Mouse (Mus musculus) embryonic facial prominence, embryonic 11.5 days (tissue): ENCODE measurements around the gene Capn15. TPM values are rescaled to one million over a fixed set of nuclear protein-coding genes. Genes with fewer than 3 reads are reported as not detected.
A peak's percentile ranks its signal among the peaks of the same experiment; 100 is the strongest.

Experiments
- ATAC-seq: fragments of 200-750 bp; cut with Nextera tagmentation; replicated peaks from 2 replicates; pipeline ENCODE4 v1.8.0; 2017; ENCODE audit warnings: low read depth; ENCODE audit not compliant: insufficient number of reproducible peaks, low FRiP score, low TSS enrichment
- DNase-seq: peaks from one replicate; pipeline ENCODE4 v3.0.0-alpha.2; 2015; ENCODE audit warnings: low spot score
- H3K27ac ChIP-seq: fragments of 300-500 bp; sonication (generic); replicated peaks from 2 replicates; pipeline ENCODE4 v1.5.1; 2014; ENCODE audit warnings: mild to moderate bottlenecking, low read depth, low read length, control low read depth
- H3K27me3 ChIP-seq: fragments of 300-500 bp; sonication (generic); 2 replicates; pipeline ENCODE4 v1.6.1; 2014; ENCODE audit warnings: mild to moderate bottlenecking, low read length, moderate library complexity, mixed read lengths; ENCODE audit not compliant: control insufficient read depth, insufficient read depth
- H3K36me3 ChIP-seq: fragments of 300-500 bp; sonication (generic); replicated peaks from 2 replicates; pipeline ENCODE4 v1.6.1; 2014; ENCODE audit warnings: low read depth, mild to moderate bottlenecking, low read length, moderate library complexity, mixed read lengths; ENCODE audit not compliant: control insufficient read depth, insufficient read depth
- H3K4me1 ChIP-seq: fragments of 300-500 bp; sonication (generic); 2 replicates; pipeline ENCODE4 v1.6.1; 2014; ENCODE audit warnings: low read length, mixed read lengths; ENCODE audit not compliant: control insufficient read depth, insufficient read depth
- H3K4me2 ChIP-seq: fragments of 300-500 bp; sonication (generic); 2 replicates; pipeline ENCODE4 v1.6.1; 2014; ENCODE audit warnings: low read depth, mild to moderate bottlenecking, control low read depth, low read length, moderate library complexity
- H3K4me3 ChIP-seq: fragments of 300-500 bp; sonication (generic); 2 replicates; pipeline ENCODE4 v1.5.1; 2014; ENCODE audit warnings: low read depth, low read length, control low read depth
- H3K9ac ChIP-seq: fragments of 300-500 bp; sonication (generic); replicated peaks from 2 replicates; pipeline ENCODE4 v1.6.1; 2014; ENCODE audit warnings: mild to moderate bottlenecking, control low read depth, low read length
- H3K9me3 ChIP-seq: fragments of 300-500 bp; sonication (generic); replicated peaks from 2 replicates; pipeline ENCODE4 v1.6.1; 2016; ENCODE audit warnings: mild to moderate bottlenecking, low read length, inconsistent platforms, mixed read lengths; ENCODE audit not compliant: control insufficient read depth
- WGBS: fragments of 180-500 bp; shearing (Covaris S2); extraction: QIAGEN DNeasy Blood & Tissue Kit; methylation state at CpG from one replicate; pipeline ENCODE4 v1.1.7; 2014; 5-methylcytosine and 5-hydroxymethylcytosine counted together
- polyA plus RNA-seq: library from polyadenylated mRNA; unstranded; fragments of >200 nt; fragmentation: Nextera tagmentation; extraction: Ambion mirVana; gene quantifications from 2 replicates; pipeline ENCODE4 v1.2.1, GENCODE M21; 2014

The Capn15 gene
- polyA plus RNA-seq, 1 experiment from 2014 or later = 20.2 TPM

DNA sequence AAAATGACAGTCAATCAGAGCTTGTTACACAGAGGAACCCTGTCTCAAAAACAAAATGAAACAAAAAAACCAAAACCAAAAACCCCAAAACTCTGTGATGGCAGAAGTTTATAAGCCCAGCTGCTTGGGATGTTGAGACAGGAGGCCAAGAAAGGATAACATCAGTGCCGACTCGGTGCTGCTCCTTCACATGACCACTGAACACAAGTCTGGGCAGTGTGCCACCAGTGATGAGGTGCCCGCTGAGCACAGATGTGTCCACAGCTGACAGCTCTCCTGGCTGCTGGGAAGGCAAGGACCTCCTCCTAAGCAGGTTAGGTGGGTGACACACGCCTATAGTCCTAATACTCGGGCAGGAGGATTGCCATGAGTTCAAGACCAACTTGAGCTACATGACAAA is 63.5 kb downstream of the Capn15 start:
- H3K27ac ChIP-seq = no peak overlapping the region
- H3K4me3 ChIP-seq = no peak overlapping the region
- H3K36me3 ChIP-seq = no peaks in the 10 kb centered on the region; the same call in 1 of the 2 replicates
- H3K9ac ChIP-seq = no peak overlapping the region
- no peaks in the 10 kb centered on the region for H3K9me3 ChIP-seq
- no peak for DNase-seq
- 89% methylated on average over 5 of the region's 5 CpGs for WGBS
- ATAC-seq = no peak
- no peaks in the 10 kb centered on the region for H3K27me3 ChIP-seq
- no peak overlapping the region for H3K4me2 ChIP-seq
- peaks cover 4% of the 10 kb centered on the region for H3K4me1 ChIP-seq

DNA sequence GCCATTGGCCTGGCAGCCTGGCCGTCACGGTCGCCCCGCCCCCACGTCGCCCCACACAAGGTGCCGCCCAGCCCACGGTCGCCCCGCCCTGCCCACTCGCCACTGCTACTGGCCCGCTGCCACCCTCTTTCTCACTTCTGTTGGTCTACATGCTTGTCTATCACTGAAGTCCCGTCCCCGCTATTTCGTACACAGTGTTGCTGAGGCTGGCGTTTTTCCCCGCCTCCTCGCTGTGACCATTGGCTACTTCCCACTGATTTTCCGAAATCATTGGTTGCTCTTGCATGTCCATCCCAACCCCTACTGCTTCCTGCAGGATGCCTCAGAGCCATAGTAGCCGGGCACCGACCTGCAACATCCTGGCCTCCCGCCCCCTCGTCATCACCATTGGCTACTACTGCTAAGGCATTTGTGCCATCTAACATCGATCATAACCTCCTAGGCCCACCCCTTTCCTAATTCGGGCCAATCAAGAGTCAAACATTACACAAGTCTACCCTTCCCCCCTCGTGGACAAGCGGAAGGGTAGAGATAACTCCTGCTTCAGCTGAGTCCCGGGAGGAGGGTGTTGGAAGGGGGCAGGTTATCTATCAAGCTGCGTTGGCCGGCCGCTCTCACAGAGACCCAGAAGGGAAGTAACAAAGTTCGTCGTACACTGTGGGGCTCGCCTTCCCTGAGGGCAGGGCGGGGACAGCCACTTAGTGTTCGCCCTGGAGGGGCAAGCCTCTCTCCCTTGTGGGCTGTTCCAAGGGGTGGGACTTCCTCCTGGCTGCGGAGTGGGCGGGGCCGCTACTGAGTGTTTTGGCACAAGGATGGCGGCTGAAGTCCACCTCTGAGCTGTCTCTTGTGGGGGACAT is 65.6 kb downstream of the Capn15 start:
- ATAC-seq = peak; percentile 99
- under 1% methylated on average over 40 of the region's 40 CpGs for WGBS
- no peaks in the 10 kb centered on the region for H3K27me3 ChIP-seq
- H3K4me1 ChIP-seq = peaks cover 4% of the 10 kb centered on the region
- H3K4me3 ChIP-seq = peak overlapping the region; percentile 99
- H3K4me2 ChIP-seq = peak overlapping the region; percentile 43
- H3K36me3 ChIP-seq = no peaks in the 10 kb centered on the region; the same call in 1 of the 2 replicates
- no peaks in the 10 kb centered on the region for H3K9me3 ChIP-seq
- H3K9ac ChIP-seq = peak overlapping the region; percentile 81
- peak; percentile 99 for DNase-seq
- peak overlapping the region; percentile 59 for H3K27ac ChIP-seq

DNA sequence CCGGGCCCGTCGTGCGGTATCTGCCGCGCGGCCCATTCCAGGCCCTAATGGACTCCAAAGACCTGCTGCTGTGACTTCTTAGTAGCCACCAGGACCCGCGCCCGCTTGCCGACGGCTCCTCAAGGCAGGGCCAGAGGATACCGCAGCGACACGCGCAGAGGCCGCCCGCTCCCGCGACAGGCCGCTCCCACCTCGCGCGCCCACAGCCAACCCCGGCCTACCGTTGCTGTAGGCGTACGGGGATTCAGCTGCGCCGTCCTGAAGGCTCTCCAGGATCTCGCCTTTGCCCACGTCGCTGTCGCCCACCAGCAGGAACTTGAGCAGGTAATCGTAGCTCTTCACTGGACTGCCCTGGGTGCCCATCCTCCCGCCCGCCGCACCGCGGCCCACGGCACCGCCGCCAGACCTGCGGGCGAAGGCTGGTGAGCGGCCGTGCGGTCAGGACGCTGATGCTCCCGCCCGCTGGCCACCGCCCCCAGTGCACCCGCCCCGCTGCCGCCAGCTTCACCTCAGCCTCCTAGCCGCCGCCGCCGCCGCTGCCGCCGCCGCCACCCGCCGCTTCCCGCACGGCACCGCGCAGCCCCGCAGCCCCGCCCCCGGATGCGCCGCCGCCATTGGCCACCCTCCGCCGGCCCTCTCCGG is 66.3 kb downstream of the Capn15 start, which contains the start of gene Rab40c:
Rab40c (minus strand) TSS at position 584 of the 642 bp plus-strand sequence.
- no peaks in the 10 kb centered on the region; the same call in 1 of the 2 replicates for H3K36me3 ChIP-seq
- H3K4me1 ChIP-seq = peaks cover 4% of the 10 kb centered on the region
- under 1% methylated on average over 64 of the region's 78 CpGs for WGBS
- H3K4me3 ChIP-seq = peak within 1 kb of the TSS; percentile 99
- peak within 1 kb of the TSS; percentile 85 for H3K4me2 ChIP-seq
- peak within 1 kb of the TSS; percentile 59 for H3K27ac ChIP-seq
- H3K27me3 ChIP-seq = no peaks in the 10 kb centered on the region
- DNase-seq = peak; percentile 41
- H3K9ac ChIP-seq = peak within 1 kb of the TSS; percentile 81
- no peak for ATAC-seq
- H3K9me3 ChIP-seq = no peaks in the 10 kb centered on the region

DNA sequence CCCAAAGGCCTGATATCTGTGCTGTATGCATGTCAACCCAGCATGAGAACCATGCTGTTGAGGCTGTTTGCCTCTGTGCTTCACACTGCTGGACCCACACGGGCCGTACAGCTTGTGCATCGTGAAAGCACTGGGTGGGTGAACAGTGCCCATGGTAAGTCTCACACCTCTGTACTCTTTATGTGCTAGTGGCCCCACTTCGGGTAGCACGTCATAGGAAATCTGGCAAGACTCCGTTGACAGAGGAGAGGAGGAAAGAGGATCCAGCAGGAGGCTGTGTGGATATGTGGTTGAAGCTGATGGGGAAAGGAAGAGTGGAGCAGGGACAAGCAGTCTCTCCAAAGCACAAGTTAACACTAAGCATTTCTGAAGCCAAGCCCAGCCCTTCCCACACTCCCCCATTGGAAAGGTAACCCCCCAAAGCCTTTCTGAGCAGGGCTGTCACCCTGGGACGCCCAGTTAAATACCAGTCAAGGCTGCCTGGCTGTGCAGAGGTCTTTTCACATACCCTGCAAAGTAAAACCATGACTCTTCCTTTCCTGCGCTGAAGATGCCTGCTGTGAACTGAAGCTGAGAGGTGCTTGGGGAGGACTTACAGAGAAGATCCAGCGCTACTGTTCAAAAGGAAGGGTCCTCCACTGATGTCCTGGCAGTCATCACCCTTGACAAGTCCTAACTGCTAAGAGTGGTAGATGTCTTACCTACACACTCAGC is 67.4 kb downstream of the Capn15 start:
- no peak overlapping the region for H3K27ac ChIP-seq
- peak overlapping the region; percentile 99 for H3K4me3 ChIP-seq
- no peak for DNase-seq
- no peaks in the 10 kb centered on the region; the same call in 1 of the 2 replicates for H3K36me3 ChIP-seq
- ATAC-seq = no peak
- no peaks in the 10 kb centered on the region for H3K9me3 ChIP-seq
- peaks cover 4% of the 10 kb centered on the region for H3K4me1 ChIP-seq
- WGBS = 86% methylated on average over 9 of the region's 9 CpGs
- peak overlapping the region; percentile 85 for H3K4me2 ChIP-seq
- H3K27me3 ChIP-seq = no peaks in the 10 kb centered on the region
- peak overlapping the region; percentile 81 for H3K9ac ChIP-seq

DNA sequence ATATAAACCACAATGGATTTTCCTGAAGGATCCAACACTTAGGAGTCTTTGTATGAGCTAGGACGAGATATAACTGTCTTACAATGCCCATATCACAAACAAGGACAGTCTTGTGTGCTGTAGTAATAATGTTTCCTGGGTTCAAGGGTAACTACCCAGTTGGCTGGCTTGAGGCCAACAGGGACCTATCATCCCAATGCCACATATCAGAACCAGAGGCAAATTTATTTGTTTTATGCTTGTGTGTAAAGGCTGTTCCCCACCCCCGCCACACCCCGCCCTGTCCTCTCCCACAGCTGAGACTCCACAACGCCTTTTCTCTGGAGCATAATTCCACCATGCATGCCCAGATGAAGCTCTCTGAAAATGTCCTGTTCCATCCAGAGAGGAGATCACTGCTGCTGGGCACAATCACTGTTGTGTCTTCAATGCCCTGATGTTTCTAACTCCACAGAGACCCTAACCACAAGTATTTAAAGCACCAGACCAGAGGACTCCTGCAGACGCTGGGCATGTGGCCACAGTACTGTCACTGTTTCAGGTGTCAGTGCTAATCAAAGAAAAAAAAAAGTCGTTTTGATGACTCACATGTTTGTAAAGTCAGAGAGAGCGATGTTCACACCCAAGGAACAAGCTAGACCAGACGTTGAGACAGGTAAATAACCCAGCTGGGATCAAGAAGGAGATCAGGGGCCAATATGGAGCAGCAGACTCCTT is 68.5 kb downstream of the Capn15 start:
- Histone ChIP-seq H3K4me1 (peaks cover 4% of the 10 kb centered on the region), H3K4me3 (no peak overlapping the region), H3K27me3 (no peaks in the 10 kb centered on the region), H3K27ac (no peak overlapping the region), H3K9ac (no peak overlapping the region), H3K9me3 (no peaks in the 10 kb centered on the region), H3K4me2 (no peak overlapping the region), H3K36me3 (no peaks in the 10 kb centered on the region; the same call in 1 of the 2 replicates)
- WGBS = 84% methylated on average over 8 of the region's 8 CpGs
- ATAC-seq = no peak
- no peak for DNase-seq

DNA sequence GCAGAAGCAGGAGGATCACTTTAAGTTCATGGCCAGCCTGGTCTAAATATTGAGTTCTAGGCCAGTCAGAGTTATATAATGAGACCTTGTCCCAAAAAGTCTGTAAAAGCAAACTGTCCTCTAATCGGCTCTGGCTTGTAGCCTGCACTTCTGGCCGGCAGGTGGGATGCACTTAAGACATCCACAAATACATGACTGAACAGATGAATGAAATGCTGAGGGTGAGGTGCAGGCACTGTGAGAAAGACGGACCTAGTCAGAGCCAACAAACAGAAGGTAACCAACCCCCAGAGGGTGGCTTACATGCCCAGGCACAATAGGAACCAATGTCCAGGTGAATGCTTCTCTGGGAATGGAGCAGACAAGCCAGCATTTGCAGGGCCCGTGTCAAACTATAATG is 71.3 kb downstream of the Capn15 start:
- Histone ChIP-seq H3K27ac (no peak overlapping the region), H3K9me3 (no peaks in the 10 kb centered on the region), H3K9ac (no peak overlapping the region), H3K4me2 (no peak overlapping the region), H3K4me3 (no peak overlapping the region), H3K4me1 (peaks cover 4% of the 10 kb centered on the region), H3K27me3 (no peaks in the 10 kb centered on the region), H3K36me3 (no peaks in the 10 kb centered on the region; the same call in 1 of the 2 replicates)
- DNase-seq (no peak), ATAC-seq (no peak)
- 90% methylated on average over 4 of the region's 4 CpGs for WGBS

DNA sequence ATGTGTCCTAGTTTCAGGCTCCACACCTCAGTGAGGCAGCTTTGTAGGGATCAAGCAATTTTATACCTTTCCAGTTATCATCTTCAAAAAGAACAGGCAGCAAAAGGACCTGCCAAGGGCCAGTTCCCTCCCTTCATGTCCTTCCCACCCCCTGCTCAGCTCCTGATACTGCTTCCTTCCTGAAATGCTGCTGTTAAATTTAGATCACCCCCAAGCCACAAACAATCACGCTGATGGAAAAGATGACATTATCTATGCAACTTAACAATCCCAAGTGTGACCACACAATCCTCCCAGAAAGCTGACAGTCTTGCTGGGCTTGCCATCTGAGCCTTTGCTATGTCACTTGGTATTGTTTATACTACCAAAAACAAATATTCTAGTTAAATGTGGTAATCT is 71.7 kb downstream of the Capn15 start:
- H3K4me3 ChIP-seq = no peak overlapping the region
- WGBS = 88% methylated on average over 1 of the region's 1 CpGs
- DNase-seq (no peak), ATAC-seq (no peak)
- H3K4me2 ChIP-seq = no peak overlapping the region
- no peak overlapping the region for H3K27ac ChIP-seq
- H3K9ac ChIP-seq = no peak overlapping the region
- no peaks in the 10 kb centered on the region for H3K27me3 ChIP-seq
- H3K36me3 ChIP-seq = no peaks in the 10 kb centered on the region; the same call in 1 of the 2 replicates
- peaks cover 4% of the 10 kb centered on the region for H3K4me1 ChIP-seq
- no peaks in the 10 kb centered on the region for H3K9me3 ChIP-seq
